Mouse (Mus musculus): ENCODE measurements at regions not wholly inside any gene's neighbourhood (a gene's known extent, or its start where the extent isn't known, plus 50 kb on each side); places are given as distances from the start of the nearest gene placed in this dataset.

GRCm38 (mm10) chr10:60934297-60935286 lies 103.2 kb upstream of the Unc5b start:
- H3K4me3 ChIP-seq (replicated peaks) = no peak overlapping the region
- no peaks in the 10 kb centered on the region for H3K27me3 ChIP-seq (replicated peaks)
- no peaks in the 10 kb centered on the region for H3K9me3 ChIP-seq
- ATAC-seq (ENCODE audit: insufficient read depth, low FRiP score, low read depth) = peak; percentile 71
- H3K27ac ChIP-seq = no peak overlapping the region
- WGBS = 61% methylated on average over 13 of the region's 13 CpGs
- H3K36me3 ChIP-seq = no peaks in the 10 kb centered on the region
- no peak overlapping the region for H3K9ac ChIP-seq
- H3K4me1 ChIP-seq = peaks cover 12% of the 10 kb centered on the region
- H3K4me2 ChIP-seq = no peak overlapping the region

DNA sequence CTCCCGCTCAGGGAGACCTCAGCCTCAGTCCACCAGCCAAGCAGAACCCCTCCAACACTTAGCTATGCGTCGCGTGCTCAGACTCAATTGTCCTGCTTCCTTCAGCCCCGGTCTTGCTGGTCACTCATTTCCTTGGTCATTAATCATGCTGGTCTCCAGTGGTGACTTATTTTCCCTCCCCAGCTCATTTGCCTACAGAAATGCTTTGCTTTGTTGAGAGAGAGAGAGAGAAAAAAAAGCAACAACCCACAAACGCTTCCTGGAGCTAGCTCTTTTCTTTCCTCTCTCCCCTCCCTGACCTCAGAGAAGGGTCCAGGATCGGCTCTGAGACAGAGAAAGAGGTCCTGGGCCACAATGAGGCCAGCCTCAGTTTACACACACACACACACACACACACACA lies 102.5 kb upstream of the Unc5b start:
- H3K36me3 ChIP-seq = no peaks in the 10 kb centered on the region
- WGBS = 24% methylated on average over 7 of the region's 7 CpGs
- no peak overlapping the region for H3K27ac ChIP-seq
- H3K9ac ChIP-seq = no peak overlapping the region
- no peak overlapping the region for H3K4me2 ChIP-seq
- H3K4me3 ChIP-seq (replicated peaks) = no peak overlapping the region
- H3K4me1 ChIP-seq = peaks cover 12% of the 10 kb centered on the region
- H3K27me3 ChIP-seq (replicated peaks) = no peaks in the 10 kb centered on the region
- H3K9me3 ChIP-seq = no peaks in the 10 kb centered on the region
- no peak for ATAC-seq (ENCODE audit: insufficient read depth, low FRiP score, low read depth)

DNA sequence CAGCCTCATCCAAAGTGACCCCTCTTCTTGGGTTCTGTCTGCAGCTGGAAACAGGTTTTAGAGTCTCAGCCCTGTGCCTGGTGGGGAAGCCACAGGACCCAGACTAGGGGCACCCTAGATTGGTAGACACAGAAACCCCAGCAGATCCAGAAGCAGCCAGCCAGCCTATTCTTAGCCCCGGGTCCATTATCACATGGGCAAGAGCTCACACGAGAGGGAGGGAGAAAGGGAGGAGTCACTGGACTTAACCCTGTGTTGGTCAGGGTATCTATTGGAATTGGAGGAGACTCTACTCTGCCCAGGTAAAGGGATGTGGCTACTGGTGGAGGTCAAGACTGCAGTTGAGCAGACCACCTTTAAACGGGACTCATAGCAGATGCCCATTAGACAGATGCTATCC lies 101.5 kb upstream of the Unc5b start:
- Histone ChIP-seq H3K4me1 (peaks cover 12% of the 10 kb centered on the region), H3K9ac (no peak overlapping the region), H3K4me2 (no peak overlapping the region), H3K36me3 (no peaks in the 10 kb centered on the region), H3K27ac (no peak overlapping the region), H3K27me3 (replicated peaks) (no peaks in the 10 kb centered on the region), H3K9me3 (no peaks in the 10 kb centered on the region), H3K4me3 (replicated peaks) (no peak overlapping the region)
- no peak for ATAC-seq (ENCODE audit: insufficient read depth, low FRiP score, low read depth)
- WGBS = 32% methylated on average over 3 of the region's 3 CpGs

DNA sequence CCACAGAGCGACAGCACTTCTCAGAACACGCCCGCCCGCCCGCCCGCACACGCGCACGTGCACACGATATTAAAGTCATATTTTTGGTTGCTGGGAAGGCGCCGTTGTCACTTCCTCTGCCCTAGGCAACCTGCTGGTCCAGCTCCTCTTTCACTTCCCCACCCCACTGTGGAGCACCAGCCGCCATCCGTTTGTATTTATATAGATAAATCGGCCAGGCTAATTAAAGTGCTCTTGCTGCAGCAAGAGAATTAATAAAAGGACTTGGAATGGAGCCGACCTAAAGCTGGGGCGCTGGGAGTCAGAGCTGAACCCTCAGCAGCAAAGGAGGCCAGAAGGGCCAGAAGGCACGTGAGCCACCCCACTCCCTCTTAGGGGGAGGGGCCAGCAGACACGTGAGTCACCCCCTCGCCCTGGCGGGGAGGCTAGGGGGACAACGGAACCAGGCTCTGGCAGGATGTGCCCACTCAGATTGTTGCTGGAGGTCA lies 100.6 kb upstream of the Unc5b start:
- Histone ChIP-seq H3K9ac (no peak overlapping the region), H3K27me3 (replicated peaks) (no peaks in the 10 kb centered on the region), H3K4me3 (replicated peaks) (no peak overlapping the region), H3K36me3 (no peaks in the 10 kb centered on the region), H3K4me2 (no peak overlapping the region), H3K4me1 (peaks cover 12% of the 10 kb centered on the region), H3K9me3 (no peaks in the 10 kb centered on the region), H3K27ac (no peak overlapping the region)
- 44% methylated on average over 22 of the region's 22 CpGs for WGBS
- ATAC-seq (ENCODE audit: insufficient read depth, low FRiP score, low read depth) = no peak

GRCm38 (mm10) chr10:60928646-60929045 lies 97.3 kb upstream of the Unc5b start:
- H3K27me3 ChIP-seq (replicated peaks) = no peaks in the 10 kb centered on the region
- no peaks in the 10 kb centered on the region for H3K36me3 ChIP-seq
- no peaks in the 10 kb centered on the region for H3K9me3 ChIP-seq
- H3K27ac ChIP-seq = no peak overlapping the region
- no peak overlapping the region for H3K4me3 ChIP-seq (replicated peaks)
- H3K4me2 ChIP-seq = no peak overlapping the region
- ATAC-seq (ENCODE audit: insufficient read depth, low FRiP score, low read depth) = no peak; the same call in 1 of the 2 replicates
- H3K9ac ChIP-seq = no peak overlapping the region
- 62% methylated on average over 7 of the region's 7 CpGs for WGBS
- peaks cover 6% of the 10 kb centered on the region; the same call in 1 of the 2 replicates for H3K4me1 ChIP-seq

DNA sequence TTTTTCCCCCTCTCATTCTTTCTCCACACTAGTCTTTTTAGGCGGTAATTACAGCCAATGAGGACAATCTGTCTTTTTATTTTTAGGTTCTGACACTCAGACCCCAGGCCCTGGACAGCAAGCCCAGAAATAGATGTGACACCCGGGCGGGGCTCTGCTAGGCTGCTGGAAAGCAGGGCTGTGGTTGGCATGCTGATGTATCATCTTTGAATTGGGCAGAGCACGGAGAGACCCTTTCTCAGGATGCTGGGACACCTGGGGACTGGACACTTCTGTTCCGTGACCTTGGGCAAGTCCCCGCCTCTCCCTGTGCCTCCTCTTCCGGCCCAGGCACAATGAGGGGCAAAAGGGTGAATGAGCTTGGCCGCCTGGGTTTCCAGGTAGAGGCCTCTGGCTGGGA lies 96.8 kb upstream of the Unc5b start:
- Histone ChIP-seq H3K4me3 (replicated peaks) (no peak overlapping the region), H3K4me2 (no peak overlapping the region), H3K36me3 (no peaks in the 10 kb centered on the region), H3K27ac (no peak overlapping the region), H3K27me3 (replicated peaks) (no peaks in the 10 kb centered on the region), H3K9ac (no peak overlapping the region), H3K9me3 (no peaks in the 10 kb centered on the region), H3K4me1 (peaks cover 6% of the 10 kb centered on the region; the same call in 1 of the 2 replicates)
- no peak for ATAC-seq (ENCODE audit: insufficient read depth, low FRiP score, low read depth)
- 70% methylated on average over 8 of the region's 8 CpGs for WGBS

GRCm38 (mm10) chr10:60926632-60927031 lies 95.3 kb upstream of the Unc5b start:
- H3K27me3 ChIP-seq (replicated peaks) = no peaks in the 10 kb centered on the region
- no peak for ATAC-seq (ENCODE audit: insufficient read depth, low FRiP score, low read depth)
- no peak overlapping the region for H3K4me2 ChIP-seq

GRCm38 (mm10) chr10:60925644-60926043 lies 94.3 kb upstream of the Unc5b start:
- Histone ChIP-seq H3K27ac (no peak overlapping the region), H3K4me2 (no peak overlapping the region), H3K27me3 (replicated peaks) (no peaks in the 10 kb centered on the region), H3K4me1 (no peaks in the 10 kb centered on the region), H3K36me3 (no peaks in the 10 kb centered on the region), H3K4me3 (replicated peaks) (no peak overlapping the region), H3K9ac (no peak overlapping the region), H3K9me3 (no peaks in the 10 kb centered on the region)
- 49% methylated on average over 2 of the region's 2 CpGs for WGBS
- no peak for ATAC-seq (ENCODE audit: insufficient read depth, low FRiP score, low read depth)

More at GRCm38 (mm10) chr10:60926632-60927031, 95.3 kb upstream of the Unc5b start:
- Histone ChIP-seq H3K9ac (no peak overlapping the region), H3K4me3 (replicated peaks) (no peak overlapping the region), H3K9me3 (no peaks in the 10 kb centered on the region), H3K27ac (no peak overlapping the region), H3K4me1 (no peaks in the 10 kb centered on the region), H3K36me3 (no peaks in the 10 kb centered on the region)
- WGBS = 83% methylated on average over 12 of the region's 12 CpGs

GRCm38 (mm10) chr10:60925198-60925597 lies 93.8 kb upstream of the Unc5b start:
- WGBS = 39% methylated on average over 2 of the region's 2 CpGs
- Histone ChIP-seq H3K36me3 (no peaks in the 10 kb centered on the region), H3K9ac (no peak overlapping the region), H3K4me1 (no peaks in the 10 kb centered on the region), H3K4me2 (no peak overlapping the region), H3K27me3 (replicated peaks) (no peaks in the 10 kb centered on the region), H3K9me3 (no peaks in the 10 kb centered on the region), H3K27ac (no peak overlapping the region), H3K4me3 (replicated peaks) (no peak overlapping the region)
- no peak for ATAC-seq (ENCODE audit: insufficient read depth, low FRiP score, low read depth)

- no peak for ATAC-seq (ENCODE audit: insufficient read depth, low FRiP score, low read depth)
- H3K4me1 ChIP-seq = no peaks in the 10 kb centered on the region
- no peaks in the 10 kb centered on the region for H3K27me3 ChIP-seq (replicated peaks)
- H3K27ac ChIP-seq = no peak overlapping the region
- no peak overlapping the region for H3K4me3 ChIP-seq (replicated peaks)
- 76% methylated on average over 11 of the region's 11 CpGs for WGBS
- H3K4me2 ChIP-seq = no peak overlapping the region
- no peaks in the 10 kb centered on the region for H3K9me3 ChIP-seq
- H3K36me3 ChIP-seq = no peaks in the 10 kb centered on the region
- no peak overlapping the region for H3K9ac ChIP-seq
Measured at GRCm38 (mm10) chr10:60923806-60924205, 92.4 kb upstream of the Unc5b start.

- Histone ChIP-seq H3K9me3 (no peaks in the 10 kb centered on the region), H3K27ac (no peak overlapping the region), H3K4me3 (replicated peaks) (no peak overlapping the region), H3K27me3 (replicated peaks) (no peaks in the 10 kb centered on the region), H3K4me2 (no peak overlapping the region), H3K36me3 (no peaks in the 10 kb centered on the region), H3K9ac (no peak overlapping the region), H3K4me1 (no peaks in the 10 kb centered on the region)
- 79% methylated on average over 1 of the region's 1 CpGs for WGBS
- ATAC-seq (ENCODE audit: insufficient read depth, low FRiP score, low read depth) = no peak
Measured at GRCm38 (mm10) chr10:60920621-60921020, 89.2 kb upstream of the Unc5b start.

- 43% methylated on average over 8 of the region's 8 CpGs for WGBS
- no peak overlapping the region for H3K4me2 ChIP-seq
- H3K4me1 ChIP-seq = no peaks in the 10 kb centered on the region
- no peak for ATAC-seq (ENCODE audit: insufficient read depth, low FRiP score, low read depth)
- no peaks in the 10 kb centered on the region for H3K9me3 ChIP-seq
- H3K9ac ChIP-seq = no peak overlapping the region
- H3K4me3 ChIP-seq (replicated peaks) = no peak overlapping the region
- no peak overlapping the region for H3K27ac ChIP-seq
- H3K36me3 ChIP-seq = no peaks in the 10 kb centered on the region
- no peaks in the 10 kb centered on the region for H3K27me3 ChIP-seq (replicated peaks)
Measured at GRCm38 (mm10) chr10:60918020-60918419, 86.6 kb upstream of the Unc5b start.

Data from stomach, embryonic 15.5 days (tissue).